Mouse (Mus musculus) kidney, postnatal 4 days (tissue): Measurements from ENCODE around the gene Mbd3.

Source experiments
- DNase-seq, 2 experiments: peaks; one replicate each; pipeline ENCODE4 v3.0.0; 2021; ENCODE audit warnings: mixed read lengths in 2 of 2

Mbd3 gene

GRCm38 (mm10) chr10:80395025-80395627 lies 4.2 kb downstream of the Mbd3 start:
- no peak for DNase-seq

DNA sequence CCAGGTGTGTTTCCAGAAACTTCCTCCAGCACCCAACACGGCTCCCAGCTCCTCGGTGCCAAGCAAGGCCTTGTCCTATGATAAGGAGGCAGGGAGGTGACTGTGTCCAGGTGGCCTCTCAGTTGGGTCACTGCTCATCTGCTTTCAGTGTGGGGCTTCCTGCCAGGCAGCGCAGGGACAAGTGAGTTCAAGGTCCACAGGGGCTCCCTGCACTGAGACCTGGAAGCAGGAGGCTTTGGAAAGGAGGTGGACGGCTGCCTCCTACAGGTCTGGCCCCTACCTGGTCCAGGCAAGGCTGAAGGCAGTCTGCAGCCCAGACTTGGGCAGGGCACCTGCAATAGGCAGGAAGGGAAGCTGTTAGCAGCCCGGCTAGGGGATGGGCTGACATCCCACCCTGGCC lies 6.7 kb downstream of the Mbd3 start:
- peak in 1 of 2 experiments; percentile 58 for DNase-seq

GRCm38 (mm10) chr10:80390697-80391096 lies 8.7 kb downstream of the Mbd3 start:
- DNase-seq: no peak

- no peak for DNase-seq
Observed at GRCm38 (mm10) chr10:80389185-80389708, 10.1 kb downstream of the Mbd3 start.

DNA sequence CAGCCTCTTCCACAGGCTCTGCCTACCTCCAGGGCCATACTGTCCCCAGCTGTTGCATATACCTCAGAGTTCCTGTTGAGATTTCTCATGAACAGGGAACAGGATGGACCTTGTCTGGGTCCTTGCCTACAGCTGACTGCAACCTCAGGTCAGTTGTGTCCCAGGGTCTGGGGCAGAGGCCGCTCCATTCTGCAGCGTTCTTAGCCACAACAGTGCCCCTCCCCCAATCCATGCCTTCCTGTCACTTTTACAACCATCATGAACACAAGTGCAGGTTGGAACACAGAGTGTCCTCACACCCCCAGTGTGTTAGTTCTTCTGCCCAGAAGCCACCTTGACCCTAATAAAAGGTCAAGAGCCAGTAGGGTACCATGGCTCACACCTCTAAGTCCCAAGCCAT lies 10.6 kb downstream of the Mbd3 start:
- DNase-seq: no peak

- DNase-seq: peak; percentile 93 to 96
Observed at GRCm38 (mm10) chr10:80387522-80387959, 11.8 kb downstream of the Mbd3 start, which contains the start of gene Mex3d. Mex3d (minus strand) TSS chr10:80387659.

GRCm38 (mm10) chr10:80386735-80387471 lies 12.4 kb downstream of the Mbd3 start:
- DNase-seq: peak; percentile 48 to 67

GRCm38 (mm10) chr10:80385811-80386734 lies 13.3 kb downstream of the Mbd3 start:
- peak; percentile 71 to 79 for DNase-seq

DNA sequence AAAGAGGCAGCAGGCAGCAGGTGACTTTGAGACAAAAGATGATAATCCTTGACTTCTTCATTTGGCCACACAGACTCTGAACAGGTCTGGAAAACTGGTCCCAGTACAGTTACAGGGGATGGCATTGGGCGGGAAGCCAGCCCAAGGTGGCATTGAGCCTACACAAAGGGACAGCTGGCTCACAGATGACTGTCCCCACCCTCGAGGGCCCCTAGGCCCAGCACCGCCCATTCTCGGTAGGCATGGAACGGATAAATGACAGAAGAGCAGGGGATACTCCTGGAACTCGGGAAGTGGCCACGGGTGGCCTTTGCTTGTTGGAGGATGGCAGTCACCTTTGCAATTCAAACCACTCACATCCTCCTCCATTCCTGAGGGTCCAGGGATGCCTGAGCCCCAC lies 14.0 kb downstream of the Mbd3 start:
- DNase-seq: no peak

- DNase-seq: no peak
Observed at GRCm38 (mm10) chr10:80384709-80385108, 14.6 kb downstream of the Mbd3 start.

- peak in 1 of 2 experiments; percentile 44 for DNase-seq
Observed at GRCm38 (mm10) chr10:80384115-80384639, 15.2 kb downstream of the Mbd3 start.

- peak; percentile 54 to 64 for DNase-seq
Observed at GRCm38 (mm10) chr10:80383431-80383830, 15.9 kb downstream of the Mbd3 start.

- no peak for DNase-seq
Observed at GRCm38 (mm10) chr10:80382641-80383365, 16.5 kb downstream of the Mbd3 start.

DNA sequence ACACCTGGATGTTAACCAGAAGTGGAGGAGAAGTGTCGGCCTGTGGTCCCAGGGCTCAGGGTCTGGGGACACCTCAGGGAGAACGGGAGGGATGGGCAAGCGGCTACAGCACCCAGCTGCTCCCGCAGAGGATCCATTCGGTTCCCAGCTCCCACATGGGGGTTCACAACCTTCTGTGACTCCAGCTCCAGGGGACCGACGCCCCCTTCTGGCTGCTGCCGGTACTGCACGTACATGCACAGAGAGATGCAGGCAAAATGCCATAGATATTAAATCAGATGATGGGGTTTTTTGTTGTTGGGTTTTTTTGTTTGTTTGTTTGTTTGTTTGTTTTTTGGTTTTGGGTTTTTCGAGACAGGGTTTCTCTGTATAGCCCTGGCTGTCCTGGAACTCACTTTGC lies 21.6 kb downstream of the Mbd3 start:
- peak; percentile 54 to 65 for DNase-seq

GRCm38 (mm10) chr10:80376160-80376559 lies 23.2 kb downstream of the Mbd3 start:
- peak; percentile 98 for DNase-seq

- peak; percentile 85 to 89 for DNase-seq
Observed at GRCm38 (mm10) chr10:80374063-80374462, 25.3 kb downstream of the Mbd3 start.

DNA sequence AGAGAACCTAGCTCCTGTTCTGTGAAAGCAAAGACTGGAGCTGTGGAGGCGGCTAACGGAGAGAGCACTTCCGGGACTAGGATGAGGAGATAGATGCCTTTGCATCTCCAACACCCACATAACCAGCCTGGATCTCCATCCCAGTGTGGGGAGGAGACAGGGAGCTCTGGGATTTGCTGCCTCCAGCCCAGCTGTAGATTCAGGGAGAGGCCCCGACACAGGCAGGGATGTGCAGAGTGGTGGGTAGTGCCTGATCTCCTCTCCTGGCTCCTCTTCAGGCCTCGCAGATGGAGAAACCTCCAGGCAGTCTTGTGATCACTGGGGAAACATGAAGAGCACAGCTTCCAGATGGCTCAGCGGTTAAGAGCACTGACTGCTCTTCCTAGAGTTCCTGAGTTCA lies 26.6 kb downstream of the Mbd3 start:
- no peak for DNase-seq

DNA sequence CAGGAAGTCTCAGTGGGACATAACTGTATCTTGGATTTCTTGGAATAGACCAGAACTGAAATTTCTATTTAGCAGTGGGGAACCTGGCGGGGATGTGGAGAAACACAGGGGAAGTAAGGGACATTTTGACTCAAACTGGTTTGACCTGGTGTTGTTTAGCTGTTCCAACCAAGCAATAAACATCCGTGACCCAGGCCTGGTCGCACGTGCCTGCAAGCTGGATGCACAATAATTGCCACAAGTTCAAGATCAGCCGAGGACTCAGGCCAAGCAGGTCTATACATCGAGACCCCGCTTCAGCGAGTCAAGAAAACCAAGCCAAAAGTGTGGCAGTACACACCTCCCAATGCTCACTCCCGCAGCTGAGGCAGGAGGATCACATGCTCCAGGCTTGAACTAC lies 27.4 kb downstream of the Mbd3 start:
- no peak for DNase-seq

GRCm38 (mm10) chr10:80371411-80371966 lies 27.9 kb downstream of the Mbd3 start:
- DNase-seq: peak; percentile 76 to 78

- no peak for DNase-seq
Observed at GRCm38 (mm10) chr10:80369995-80370747, 29.2 kb downstream of the Mbd3 start.

DNA sequence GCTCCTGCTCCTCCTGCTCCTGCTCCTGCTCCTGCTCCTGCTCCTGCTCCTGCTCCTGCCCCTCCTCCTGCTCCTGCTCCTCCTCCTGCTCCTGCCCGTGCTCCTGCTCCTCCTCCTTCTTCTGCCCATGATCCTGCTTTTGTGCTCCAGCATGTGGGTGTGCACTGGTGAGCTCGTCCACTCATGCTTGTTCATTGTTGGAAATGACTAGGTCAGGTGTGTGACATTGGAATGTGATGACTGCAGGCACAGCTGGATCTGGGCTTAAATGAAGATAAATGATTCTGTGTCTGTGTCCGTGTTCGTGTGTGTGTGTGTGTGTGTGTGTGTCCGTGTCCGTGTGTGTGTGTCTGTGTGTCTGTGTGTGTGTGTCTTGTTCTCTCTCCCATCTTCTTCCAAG lies 31.0 kb downstream of the Mbd3 start:
- DNase-seq: no peak
